Mouse (Mus musculus): ENCODE data around the gene D1Pas1. TPM values are rescaled to one million over a fixed set of nuclear protein-coding genes. Genes with fewer than 3 reads are reported as not detected.

D1Pas1 gene
- 0.06 and 0.17 TPM in 2 replicates for polyA plus RNA-seq (2015; fragmentation: Nextera tagmentation; extraction: Ambion mirVana)

DNA sequence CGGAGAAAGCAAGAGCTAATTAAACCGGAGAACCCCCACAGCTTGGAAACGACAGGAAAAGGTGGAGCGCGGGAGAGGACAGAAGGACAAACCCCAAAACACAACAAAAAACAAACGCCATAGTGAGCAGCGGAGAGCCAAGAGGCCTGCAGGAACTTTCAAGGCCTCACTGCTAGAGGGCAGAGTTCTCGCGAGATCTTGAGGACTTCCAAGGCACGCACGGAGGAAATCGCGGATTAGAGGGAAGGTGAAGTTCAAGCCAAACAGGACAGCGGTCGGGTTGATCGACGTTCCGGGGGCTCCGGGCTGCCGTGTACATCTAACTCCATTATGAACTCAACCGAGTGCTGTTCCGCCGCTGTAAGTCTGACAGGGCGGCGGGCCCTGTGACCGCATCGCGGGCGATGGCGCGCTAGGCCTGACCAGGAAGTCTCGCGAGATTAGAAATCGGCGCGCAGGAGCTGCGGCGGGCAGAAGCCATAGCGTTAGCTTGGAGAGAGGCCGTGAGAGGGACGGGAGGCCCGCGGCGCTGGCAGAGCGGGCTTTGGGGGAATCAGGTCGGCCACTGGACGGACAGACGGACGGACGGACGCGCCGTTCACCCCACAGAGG, at the start of gene D1Pas1:
Gene D1Pas1, plus strand, starts transcription at position 216 of the 612 bp plus-strand sequence.

Other genes starting within 250 kb of the D1Pas1 start
- gene Rrp15, start 218.1 kb upstream of the D1Pas1 start, polyA plus RNA-seq (2015; fragmentation: Nextera tagmentation; extraction: Ambion mirVana) = 25.8 and 26.4 TPM in 2 replicates
- 1.7 and 2.2 TPM in 2 replicates for gene Spata17, start 248.0 kb downstream of the D1Pas1 start, polyA plus RNA-seq (2015; fragmentation: Nextera tagmentation; extraction: Ambion mirVana)
- gene Gpatch2, start 248.1 kb downstream of the D1Pas1 start, polyA plus RNA-seq (2015; fragmentation: Nextera tagmentation; extraction: Ambion mirVana) = 10.1 and 11.6 TPM in 2 replicates